Mouse (Mus musculus): ENCODE data around the gene Prkar2a. TPM values are rescaled to one million over a fixed set of nuclear protein-coding genes. Genes with fewer than 3 reads are reported as not detected.

The Prkar2a gene
- polyA plus RNA-seq, 1 experiment, result 23.3 TPM

GRCm38 (mm10) chr9:108792307-108792706, 103.2 kb downstream of the Prkar2a start:
- no peak for DNase-seq (ENCODE audit: extremely low spot score in 1 of 2, low spot score in 1 of 2)

GRCm38 (mm10) chr9:108792730-108793129, 103.6 kb downstream of the Prkar2a start:
- no peak for DNase-seq (ENCODE audit: extremely low spot score in 1 of 2, low spot score in 1 of 2)

GRCm38 (mm10) chr9:108795281-108795680, 106.2 kb downstream of the Prkar2a start:
- DNase-seq (ENCODE audit: extremely low spot score in 1 of 2, low spot score in 1 of 2), result no peak

- peak in 1 of 2 experiments; percentile 39 for DNase-seq (ENCODE audit: extremely low spot score in 1 of 2, low spot score in 1 of 2)
Measured at GRCm38 (mm10) chr9:108795762-108796161, 106.6 kb downstream of the Prkar2a start.

GRCm38 (mm10) chr9:108796351-108796981, 107.4 kb downstream of the Prkar2a start:
- peak; percentile 49 to 66 for DNase-seq (ENCODE audit: extremely low spot score in 1 of 2, low spot score in 1 of 2)

GRCm38 (mm10) chr9:108797477-108797876, 108.4 kb downstream of the Prkar2a start:
- DNase-seq (ENCODE audit: extremely low spot score in 1 of 2, low spot score in 1 of 2), result no peak

GRCm38 (mm10) chr9:108798508-108799075, 109.5 kb downstream of the Prkar2a start:
- no peak for DNase-seq (ENCODE audit: extremely low spot score in 1 of 2, low spot score in 1 of 2)

- DNase-seq (ENCODE audit: extremely low spot score in 1 of 2, low spot score in 1 of 2), result no peak
Measured at GRCm38 (mm10) chr9:108799564-108799963, 110.5 kb downstream of the Prkar2a start.

Other genes with a start within 250 kb of the Prkar2a start
- 22.3 and 22.6 TPM in 2 replicates for gene Ccdc71, start 228.8 kb upstream of the Prkar2a start, polyA plus RNA-seq (2012; rRNA removed)
- gene Klhdc8b, start 227.7 kb upstream of the Prkar2a start, polyA plus RNA-seq (2012; rRNA removed), result 62.5 and 63.7 TPM in 2 replicates
- 36.6 and 38.1 TPM in 2 replicates for gene Lamb2, start 209.6 kb upstream of the Prkar2a start, polyA plus RNA-seq (2012; rRNA removed)
- gene Usp19, start 198.7 kb upstream of the Prkar2a start, polyA plus RNA-seq (2012; rRNA removed), result 172 TPM in 2 replicates
- 123 and 126 TPM in 2 replicates for gene Qars, start 181.6 kb upstream of the Prkar2a start, polyA plus RNA-seq (2012; rRNA removed)
- gene Qrich1, start 172.5 kb upstream of the Prkar2a start, polyA plus RNA-seq (2012; rRNA removed), result 98.2 and 129 TPM in 2 replicates
- gene Impdh2, start 129.0 kb upstream of the Prkar2a start, polyA plus RNA-seq (2012; rRNA removed), result 72.2 and 74.4 TPM in 2 replicates
- 61.2 and 63.4 TPM in 2 replicates for gene Ndufaf3, start 121.9 kb upstream of the Prkar2a start, polyA plus RNA-seq (2012; rRNA removed)
- gene Dalrd3, start 119.4 kb upstream of the Prkar2a start, polyA plus RNA-seq (2012; rRNA removed), result 259 and 275 TPM in 2 replicates
- 114 and 138 TPM in 2 replicates for gene Wdr6, start 110.6 kb upstream of the Prkar2a start, polyA plus RNA-seq (2012; rRNA removed)
- 105 TPM in 2 replicates for gene P4htm, start 91.6 kb upstream of the Prkar2a start, polyA plus RNA-seq (2012; rRNA removed)
- 47.2 and 49.0 TPM in 2 replicates for gene Arih2, start 39.9 kb upstream of the Prkar2a start, polyA plus RNA-seq (2012; rRNA removed)
- gene Slc25a20, start 27.2 kb upstream of the Prkar2a start, polyA plus RNA-seq (2012; rRNA removed), result 14.3 and 15.2 TPM in 2 replicates
- gene Ip6k2, start 94.5 kb downstream of the Prkar2a start, polyA plus RNA-seq (2012; rRNA removed), result 204 and 217 TPM in 2 replicates
- gene Nckipsd, start 119.1 kb downstream of the Prkar2a start, polyA plus RNA-seq (2012; rRNA removed), result 55.5 and 58.8 TPM in 2 replicates
- 67.4 and 74.7 TPM in 2 replicates for gene Celsr3, start 137.0 kb downstream of the Prkar2a start, polyA plus RNA-seq (2012; rRNA removed)
- gene Slc26a6, start 164.0 kb downstream of the Prkar2a start, polyA plus RNA-seq (2012; rRNA removed), result 19.5 and 20.7 TPM in 2 replicates
- gene Tmem89, start 225.3 kb downstream of the Prkar2a start, polyA plus RNA-seq (2012; rRNA removed), result 0.50 TPM in 2 replicates
- gene Uqcrc1, start 247.3 kb downstream of the Prkar2a start, polyA plus RNA-seq (2012; rRNA removed), result 467 and 477 TPM in 2 replicates